Mouse (Mus musculus) liver, postnatal 0 days (tissue): ENCODE results near the gene N4bp2l1.

ENCODE experiments used
- CTCF ChIP-seq: sonication (generic); IDR thresholded peaks from 2 replicates; pipeline ENCODE4 v1.5.1; 2016; ENCODE audit warnings: antibody characterized with exemption, low read depth
- EP300 ChIP-seq: IDR thresholded peaks from 2 replicates; pipeline ENCODE4 v1.6.1; 2016; ENCODE audit warnings: antibody characterized with exemption, low read depth, mild to moderate bottlenecking

DNA sequence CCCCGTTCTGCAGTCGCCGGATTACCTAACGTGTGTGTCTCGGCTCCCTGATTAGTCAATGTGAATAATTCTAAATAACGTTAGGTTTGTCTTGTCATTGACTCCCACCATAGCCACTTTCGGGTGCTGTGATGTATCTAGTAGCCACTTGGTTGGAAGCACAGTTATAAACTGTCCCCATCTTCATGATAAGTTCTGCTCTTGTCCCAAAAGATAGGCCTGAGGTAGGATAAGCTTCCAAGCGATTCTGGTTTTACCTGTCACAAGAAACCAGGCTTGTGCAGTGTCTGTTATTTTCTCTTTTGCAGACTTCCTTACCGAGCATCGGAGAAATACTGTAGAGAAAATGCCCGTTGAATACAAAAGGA, 74.1 kb downstream of the N4bp2l1 start:
- no peak for TF ChIP-seq CTCF
- TF ChIP-seq EP300, result no peak
